Mouse (Mus musculus) kidney, postnatal 10 days (tissue): Measurements from ENCODE around the gene Elp6.

Experiments
- DNase-seq: peaks from one replicate; pipeline ENCODE4 v3.0.0; 2021; ENCODE audit warnings: mixed read lengths

The Elp6 gene

DNA sequence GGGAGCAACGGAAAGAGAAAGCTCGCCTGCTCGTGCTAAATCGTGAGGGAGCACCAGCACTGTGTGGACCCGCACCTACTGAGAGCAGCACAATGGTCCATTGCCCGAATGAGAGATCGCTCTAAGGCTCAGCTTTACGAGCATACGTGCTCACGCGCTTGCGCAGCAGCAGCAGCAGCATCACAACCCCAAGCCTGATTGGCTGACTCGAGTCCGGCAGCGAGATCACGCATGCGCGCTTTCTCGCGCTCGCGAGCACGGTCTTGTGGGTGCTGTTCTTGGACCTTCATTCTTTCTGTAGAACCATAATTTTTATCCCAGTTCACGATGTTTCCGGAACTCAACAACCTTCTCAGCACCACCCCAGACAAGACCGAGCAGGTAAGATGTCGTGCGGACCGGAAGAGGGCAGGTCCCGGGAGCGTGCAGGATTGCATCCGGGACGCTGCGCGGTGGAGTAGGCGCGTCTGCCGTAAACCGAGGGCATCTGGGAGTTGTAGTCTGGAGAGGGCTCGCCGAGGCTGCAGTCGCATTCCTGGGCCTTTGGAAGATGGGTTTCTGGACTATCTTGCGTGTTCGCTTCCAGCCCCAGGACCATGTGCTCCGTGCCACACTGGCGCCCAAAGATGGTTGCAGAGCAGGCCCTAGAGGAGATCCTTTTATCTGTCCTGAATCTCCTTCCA lies at the start of gene Elp6:
TSS of gene Elp6 (plus strand) at position 205 of the 683 bp plus-strand sequence.
- peak; percentile 93 for DNase-seq

DNA sequence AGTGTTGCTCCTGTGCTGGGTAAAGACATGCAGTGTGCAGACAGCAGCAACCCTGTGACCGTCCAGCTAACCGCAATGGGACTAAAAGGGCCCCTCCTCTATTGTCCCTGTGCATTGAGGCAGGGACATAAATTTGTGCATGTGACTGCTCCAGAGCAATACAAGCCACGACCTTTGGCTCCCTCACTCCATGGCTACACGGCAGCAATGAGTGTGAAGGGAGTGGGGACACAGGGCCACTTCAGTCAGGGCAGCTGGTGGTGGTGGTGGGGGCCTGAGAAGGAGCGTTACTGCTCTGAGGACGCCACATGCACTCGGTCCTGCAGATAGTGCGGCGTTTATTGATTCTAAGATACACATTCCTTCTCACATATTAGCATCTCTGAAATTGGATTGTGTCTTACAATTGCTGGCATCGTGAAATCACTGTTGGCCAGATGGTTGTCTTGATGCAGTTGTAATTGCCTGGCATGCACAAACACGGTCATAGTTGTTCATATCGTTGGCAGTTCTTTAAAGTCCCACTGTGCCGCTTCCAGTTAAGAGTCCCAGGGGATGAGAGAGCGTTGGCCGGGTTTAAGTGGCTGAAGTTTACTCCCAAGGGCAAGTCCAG lies 49.5 kb upstream of the Elp6 start:
- no peak for DNase-seq

DNA sequence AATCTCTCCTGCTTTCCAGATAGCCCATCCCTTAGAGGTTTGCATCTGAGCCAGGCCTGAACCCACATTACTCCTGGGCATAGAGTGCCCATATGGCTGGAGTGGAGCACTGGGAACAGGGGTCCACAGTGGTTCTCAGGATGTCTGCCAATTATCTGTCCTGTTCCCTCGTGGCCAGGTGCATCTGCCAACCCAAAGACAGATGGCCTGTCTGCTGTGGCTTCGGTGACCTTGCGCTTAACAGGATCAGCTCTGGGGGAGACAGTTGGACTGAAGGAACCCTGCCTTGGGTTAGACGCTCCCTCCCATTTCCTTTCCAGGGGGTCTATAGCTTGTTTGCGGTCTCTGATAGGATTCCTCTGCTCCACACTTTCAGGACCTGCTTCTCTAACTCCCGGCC lies 46.3 kb upstream of the Elp6 start:
- no peak for DNase-seq

DNA sequence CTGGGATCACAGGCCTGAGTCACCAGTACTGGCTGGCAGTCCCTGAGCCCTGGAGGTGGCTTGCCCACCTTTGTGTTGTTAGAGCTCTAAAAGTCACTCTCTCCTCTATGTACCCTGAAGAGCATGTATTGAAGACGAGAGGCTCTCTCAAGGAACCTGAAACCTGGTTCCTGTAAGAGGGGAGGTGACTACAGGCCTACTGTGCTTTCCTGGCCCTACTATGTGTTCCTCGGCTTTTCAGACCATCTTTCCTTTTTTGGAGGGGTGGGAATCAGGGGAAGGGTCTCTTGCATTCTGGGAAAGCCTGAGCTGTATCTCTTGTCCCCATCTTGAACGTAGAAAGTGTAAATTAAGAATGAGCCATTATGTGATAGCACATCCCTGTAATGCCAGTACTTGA lies 45.9 kb upstream of the Elp6 start:
- DNase-seq: no peak

DNA sequence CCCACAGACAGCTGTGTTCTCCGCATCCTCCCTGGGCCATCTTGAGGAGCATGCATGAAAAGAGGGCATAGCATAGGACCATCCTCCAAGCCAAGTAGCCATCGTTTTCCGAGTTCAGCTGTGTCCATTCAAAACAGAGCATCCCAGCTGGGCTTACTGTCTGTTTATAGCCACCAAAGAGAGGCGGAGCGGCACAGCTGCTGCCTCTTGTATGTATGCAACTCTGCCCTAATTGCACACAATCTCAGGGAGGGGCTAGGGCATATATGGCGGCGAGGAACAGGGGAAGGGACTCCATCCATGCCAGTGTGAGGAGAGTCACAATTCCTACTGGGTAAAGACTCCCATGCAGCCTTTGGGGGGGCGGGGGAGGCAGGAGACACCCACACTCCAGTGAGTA lies 41.8 kb upstream of the Elp6 start:
- no peak for DNase-seq

DNA sequence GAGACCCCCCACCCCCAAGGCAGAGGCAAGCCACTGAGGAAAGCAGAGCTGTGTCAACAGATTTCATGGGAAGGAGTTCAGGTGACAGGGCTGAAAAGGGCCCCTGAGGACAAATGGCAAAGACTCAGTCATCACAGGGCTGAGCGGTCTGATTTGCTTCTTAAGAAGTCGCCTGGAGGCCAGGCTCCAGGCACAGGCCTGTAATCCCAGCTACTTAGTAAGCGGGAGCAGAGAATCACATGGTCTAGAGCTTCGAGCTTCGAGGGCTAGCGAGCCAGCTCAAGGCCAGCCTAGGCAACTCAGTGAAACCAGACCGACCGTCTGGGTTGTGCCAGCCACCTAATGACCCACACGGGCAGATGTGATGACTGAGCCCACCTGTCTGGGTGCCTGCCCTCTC lies 40.0 kb upstream of the Elp6 start:
- no peak for DNase-seq

DNA sequence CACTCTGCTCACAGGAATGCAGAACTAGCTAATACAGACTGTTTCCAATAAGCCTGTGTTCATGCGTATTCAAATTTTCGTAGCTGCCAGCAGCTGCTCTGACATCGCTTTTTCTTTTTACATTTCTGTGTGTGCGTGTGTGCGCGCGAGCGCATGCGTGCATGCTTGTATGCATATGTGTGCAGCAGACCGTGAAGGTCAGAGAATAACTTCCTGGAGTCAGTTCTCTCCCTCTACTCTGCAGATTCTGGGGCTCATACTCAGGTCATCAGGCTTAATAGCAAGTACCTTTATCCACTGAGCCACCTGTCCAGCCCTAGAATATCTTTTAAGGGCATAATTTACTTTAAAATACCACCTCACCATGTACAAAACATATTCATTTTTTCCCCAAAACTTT lies 36.6 kb upstream of the Elp6 start:
- DNase-seq: no peak

DNA sequence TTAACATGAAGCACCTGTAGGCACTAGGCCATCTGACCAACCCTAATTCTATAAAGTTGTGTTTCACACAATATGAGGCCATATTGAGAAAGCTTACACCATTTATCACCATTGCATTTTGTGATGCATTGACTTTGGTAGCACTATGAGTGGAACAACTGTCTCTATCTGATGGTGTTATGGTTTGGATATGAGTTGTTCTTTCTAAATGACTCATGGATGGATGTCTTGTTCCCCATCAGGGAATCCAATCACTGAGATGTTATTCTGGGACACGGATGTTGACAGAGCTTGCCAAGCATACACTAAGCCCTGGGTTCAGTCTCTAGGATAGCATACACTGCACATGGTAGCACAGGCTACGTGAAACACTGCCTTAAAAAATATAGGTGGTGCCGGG lies 32.6 kb upstream of the Elp6 start:
- DNase-seq: no peak

DNA sequence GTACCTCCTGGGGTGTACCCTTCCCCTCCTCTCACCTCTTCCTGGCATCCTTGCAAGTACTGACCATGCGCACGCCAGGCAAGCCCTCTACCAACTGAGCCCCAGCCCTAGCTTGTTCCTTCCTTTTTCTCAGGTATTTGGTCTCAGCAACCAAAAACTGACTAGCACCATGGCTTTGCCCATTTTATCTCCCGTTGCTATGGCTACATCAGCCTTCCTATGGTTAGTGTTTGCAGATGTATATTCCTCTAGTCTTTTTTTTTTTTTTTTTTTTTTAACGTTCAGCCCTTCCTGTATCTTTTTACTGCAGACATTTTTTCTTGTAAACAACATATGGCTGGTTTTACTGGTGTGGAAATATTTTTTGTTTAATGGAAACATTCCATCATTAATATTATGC lies 31.5 kb upstream of the Elp6 start:
- DNase-seq: no peak

DNA sequence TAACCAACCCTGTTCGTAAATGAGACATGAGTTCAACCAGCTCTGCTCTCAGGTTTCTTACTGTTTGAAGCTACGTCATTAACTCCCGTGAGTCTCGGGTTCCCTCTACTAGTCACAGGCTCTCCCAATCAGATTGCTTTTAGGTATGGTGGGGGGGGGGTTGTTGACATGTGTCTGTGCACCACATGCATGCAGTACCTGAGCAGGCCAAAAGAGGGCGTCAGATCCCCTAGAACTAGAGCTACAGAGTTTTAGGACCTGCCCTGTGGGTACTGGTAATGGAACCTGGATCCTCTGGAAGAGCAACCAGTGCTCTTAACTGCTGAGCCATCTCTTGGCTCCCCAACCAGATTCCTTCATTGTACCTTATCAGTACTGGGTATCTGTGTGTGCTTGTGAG lies 29.1 kb upstream of the Elp6 start:
- no peak for DNase-seq

DNA sequence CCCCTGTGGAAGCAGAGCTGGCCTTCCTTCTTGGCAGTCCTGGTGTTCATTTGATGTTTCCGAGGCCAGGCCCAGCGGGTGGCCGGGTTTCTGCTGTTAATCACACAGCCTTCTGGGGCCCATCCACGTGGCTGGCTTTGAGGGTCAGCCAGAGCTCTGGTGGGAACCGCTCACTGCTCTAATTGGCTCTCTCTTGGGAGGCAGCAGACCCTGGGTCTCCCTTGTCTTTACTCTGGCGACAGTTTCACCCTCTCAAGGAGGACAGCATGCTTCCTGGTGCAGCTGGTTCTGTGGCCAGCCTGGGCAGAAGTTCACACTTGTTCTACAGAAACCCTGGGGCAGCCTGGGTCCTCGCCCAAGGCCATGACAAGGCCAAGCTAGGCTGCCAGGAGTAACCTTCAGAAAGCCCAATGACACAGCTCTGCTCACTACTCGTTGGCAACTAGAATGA lies 27.5 kb upstream of the Elp6 start:
- no peak for DNase-seq

DNA sequence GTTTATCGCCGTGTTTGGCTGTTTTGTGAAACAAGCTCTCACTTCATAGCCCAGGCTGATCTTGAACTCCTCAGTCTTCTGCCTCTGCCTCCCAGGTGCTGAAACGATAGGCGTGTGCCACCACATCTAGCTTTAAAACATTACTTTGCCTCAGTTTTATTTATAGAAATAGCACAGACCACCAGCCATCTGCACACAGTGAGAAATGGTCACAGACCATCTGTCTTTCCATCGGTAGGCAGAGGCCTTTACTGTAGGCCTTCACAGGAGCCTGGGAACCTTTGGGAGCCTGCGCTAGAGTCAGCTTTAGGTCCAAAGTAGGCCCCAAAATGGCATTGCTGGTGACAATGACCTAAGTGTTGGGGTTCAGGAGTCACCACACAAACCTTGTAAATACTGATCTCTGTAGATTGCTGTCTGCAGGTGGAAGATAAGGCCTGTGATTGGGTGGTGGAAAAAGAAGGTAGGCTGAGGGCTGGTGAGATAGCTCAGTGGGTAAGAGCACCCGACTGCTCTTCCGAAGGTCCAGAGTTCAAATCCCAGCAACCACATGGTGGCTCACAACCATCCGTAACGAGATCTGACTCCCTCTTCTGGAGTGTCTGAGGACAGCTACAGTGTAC lies 20.8 kb upstream of the Elp6 start:
- no peak for DNase-seq

DNA sequence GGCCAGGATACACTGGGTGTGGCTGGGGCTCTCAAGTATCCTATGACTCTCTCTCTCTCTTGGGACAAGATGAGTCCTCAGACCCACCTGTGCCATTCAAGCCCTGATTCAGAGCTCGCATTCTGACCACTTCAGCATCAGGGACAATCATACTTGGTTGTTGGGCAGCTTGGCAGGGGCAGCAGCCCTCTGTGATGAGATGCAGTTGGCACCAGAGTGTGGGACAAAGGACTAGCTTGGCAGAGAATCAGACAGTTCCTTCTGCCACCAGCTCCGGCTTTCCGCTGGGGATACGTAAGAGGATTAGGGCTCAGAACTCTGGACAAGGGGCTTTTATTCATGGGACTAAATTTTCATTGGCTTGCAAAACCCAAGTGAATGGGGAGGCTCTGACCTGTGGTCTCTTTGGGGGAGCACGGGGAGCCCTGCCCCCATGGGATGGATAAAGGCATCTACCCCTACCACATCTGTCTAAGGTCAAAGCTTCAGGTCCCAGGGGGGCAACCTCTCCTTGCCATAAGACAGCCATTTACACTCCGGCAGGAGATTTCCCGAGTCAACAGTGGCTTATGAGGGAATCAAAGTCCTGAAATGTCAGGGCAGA lies 17.6 kb upstream of the Elp6 start:
- no peak for DNase-seq

DNA sequence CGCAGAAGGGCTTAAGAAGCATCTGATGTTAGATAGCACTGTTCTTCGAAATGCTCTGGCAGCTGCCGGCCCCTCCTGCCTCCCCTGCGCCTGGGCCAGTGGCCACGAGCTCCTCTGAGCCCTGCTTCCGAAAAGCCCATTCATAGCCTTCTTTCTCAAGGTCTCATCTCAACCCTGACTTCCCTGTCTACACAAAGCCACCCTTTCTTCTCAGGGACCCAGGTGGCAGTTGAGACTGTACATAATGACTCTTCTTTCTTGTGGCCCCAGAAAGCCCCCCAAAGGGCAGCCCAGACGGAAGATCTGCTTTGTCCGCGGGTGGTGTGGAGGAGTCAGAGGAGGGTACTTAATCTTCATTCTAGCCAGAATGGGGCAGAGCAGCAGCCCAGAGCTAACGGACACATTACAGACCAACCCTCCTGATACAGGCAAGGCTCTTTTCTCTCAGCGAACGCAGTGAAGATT lies 11.7 kb upstream of the Elp6 start:
- no peak for DNase-seq

DNA sequence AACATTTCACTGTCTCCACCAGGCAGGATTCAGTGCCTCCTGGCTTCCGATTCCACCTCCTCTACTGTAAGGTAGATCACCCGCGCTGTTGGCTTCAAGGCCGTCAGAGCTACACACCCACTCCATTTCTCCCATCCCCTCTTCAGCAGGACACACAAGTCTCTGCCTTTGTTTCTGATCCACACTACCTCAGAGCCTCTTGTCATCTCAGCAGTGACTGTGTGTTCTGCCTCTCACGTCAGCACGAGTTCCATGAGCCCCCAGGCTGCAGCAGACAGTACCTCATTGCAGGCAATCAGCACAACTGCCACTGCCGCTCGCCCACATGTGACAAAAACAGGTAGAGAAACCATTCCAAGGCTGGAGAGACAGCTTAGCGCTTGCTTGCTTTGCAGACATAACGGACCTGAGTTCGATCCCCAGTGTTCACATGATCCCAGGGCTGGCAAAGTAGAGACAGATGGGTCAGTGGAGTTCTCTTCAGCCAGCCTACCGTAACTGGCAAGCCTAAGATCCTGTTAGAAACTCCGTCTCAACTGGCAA lies 11.0 kb upstream of the Elp6 start:
- no peak for DNase-seq

DNA sequence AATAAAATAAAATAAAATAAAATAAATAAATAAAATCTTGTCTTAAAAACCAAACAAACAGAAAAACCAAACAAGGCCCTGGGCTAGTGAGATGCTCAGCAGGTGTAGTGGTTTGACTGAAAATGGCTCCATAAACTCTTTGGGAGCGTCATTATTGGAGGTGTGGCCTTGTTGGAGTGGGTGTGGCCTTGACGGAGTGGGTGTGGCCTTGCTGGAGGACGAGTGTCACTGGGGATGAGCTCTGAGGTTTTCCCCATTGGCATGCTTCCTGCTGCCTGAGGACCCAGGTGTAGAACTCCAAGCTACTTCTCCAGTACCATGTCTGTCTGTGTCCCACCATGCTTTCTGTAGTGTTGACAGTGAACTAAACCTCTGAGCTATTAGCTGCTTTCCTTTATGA lies 10.2 kb upstream of the Elp6 start:
- DNase-seq: no peak

DNA sequence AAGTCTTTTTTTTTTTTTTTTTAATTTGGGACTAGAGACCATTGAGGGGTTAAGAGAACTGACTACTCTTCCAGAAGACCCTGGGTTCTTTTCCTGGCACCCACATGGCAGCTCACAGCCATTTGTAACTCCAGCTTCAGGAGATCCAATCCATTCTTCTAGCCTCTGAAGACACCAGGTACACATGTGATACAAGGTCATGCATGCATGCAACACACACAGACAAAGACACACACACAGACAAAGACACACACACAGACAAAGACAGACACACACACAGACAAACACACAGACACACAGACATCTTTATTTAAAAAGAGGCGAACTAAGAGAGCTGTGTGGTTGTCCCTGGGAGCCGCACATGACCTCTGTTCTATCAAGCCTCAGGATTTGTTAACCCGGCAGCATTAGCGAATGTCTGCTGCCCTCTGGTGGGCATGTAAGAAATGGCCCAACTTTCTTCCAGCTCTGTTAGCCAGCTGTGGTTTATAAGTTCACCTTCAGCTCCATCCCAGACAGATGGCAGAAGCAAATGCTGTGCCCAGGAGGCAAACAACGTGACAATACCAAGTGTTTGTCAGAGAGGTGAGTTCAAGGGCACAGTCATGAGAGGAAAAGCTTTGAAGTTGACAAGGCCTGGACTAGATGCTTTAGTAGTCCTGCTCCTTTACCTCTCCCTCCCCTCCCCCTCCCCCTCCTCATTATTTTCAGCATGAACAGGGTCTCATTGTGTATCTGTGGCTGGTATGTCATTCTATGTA lies 7.9 kb upstream of the Elp6 start:
- DNase-seq: peak; percentile 90

DNA sequence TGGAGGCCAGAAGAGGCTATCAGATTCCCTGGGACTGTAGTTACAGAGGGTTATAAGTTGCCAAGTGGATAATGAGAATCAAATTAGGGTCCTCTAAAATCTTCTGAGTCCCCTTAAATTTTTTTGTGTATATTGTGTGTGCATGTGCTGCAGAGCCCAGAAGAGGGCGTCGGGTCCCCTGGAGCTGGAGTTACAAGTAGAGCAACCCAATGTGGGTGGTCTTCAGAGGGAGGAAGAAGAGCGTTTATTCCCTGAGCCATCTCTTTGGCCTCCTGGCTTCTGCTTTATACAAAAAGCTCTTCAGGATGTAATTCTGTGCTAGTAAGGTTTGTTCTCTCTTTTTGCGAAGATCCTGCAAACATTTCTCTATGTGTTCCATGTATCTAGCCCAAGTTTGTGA lies 457 bp upstream of the Elp6 start:
- peak; percentile 36 for DNase-seq

DNA sequence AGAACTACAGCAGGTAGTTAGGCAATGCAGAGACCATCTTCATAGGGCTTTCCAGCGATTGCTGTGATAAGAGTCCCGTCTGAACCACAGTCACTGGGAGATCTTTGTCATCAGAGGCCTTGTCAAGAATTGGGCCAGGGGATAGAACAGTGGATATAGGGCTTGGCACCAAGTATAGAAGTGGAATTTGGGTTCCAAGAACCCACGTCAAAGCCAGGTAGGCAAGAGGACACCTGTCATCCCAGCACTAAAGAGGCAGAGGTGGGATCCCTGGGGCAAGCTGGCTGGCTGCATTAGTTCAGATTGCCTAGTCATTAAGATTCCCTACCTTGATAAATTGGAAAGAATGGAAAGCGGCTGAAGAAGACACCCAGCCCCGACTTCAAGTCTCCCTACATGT lies 1.4 kb downstream of the Elp6 start:
- no peak for DNase-seq

DNA sequence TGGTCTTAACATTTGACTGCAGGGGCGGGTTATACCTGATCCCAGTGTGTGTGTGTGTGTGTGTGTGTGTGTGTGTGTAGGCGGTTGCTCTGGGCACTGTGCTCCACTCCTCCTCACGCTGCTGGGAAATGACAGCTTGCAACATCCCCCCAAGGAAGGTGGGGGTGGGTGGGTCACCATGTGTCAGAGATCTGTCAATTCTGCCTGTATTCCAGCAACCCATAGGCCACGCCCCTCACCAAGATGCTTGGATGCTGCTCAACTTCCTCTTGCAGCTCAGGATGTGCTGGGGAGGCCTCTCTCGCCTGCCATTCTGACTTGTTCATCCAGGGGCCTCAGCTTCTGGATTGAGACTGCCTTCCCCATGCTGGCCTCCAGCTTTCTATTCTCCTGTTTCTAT lies 9.7 kb downstream of the Elp6 start:
- DNase-seq: no peak

DNA sequence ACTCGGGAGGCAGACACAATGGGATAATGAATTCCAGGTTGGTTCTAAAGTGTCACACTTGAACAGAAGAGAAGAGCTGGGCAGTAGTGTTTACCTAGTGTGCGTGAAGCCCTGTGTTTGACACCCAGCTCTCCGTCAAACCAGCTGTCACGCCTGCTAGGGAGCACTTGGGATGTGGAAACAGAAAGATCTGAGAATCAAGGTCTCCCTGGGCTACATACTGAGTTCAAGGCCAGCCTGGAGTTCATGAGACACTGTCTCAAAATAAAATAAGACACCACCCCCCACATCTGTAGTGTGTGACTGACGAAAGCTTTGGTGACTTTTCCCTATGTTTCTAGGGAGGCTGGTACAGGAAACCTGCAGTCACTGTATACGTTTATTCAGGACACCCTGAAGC lies 10.4 kb downstream of the Elp6 start:
- no peak for DNase-seq

DNA sequence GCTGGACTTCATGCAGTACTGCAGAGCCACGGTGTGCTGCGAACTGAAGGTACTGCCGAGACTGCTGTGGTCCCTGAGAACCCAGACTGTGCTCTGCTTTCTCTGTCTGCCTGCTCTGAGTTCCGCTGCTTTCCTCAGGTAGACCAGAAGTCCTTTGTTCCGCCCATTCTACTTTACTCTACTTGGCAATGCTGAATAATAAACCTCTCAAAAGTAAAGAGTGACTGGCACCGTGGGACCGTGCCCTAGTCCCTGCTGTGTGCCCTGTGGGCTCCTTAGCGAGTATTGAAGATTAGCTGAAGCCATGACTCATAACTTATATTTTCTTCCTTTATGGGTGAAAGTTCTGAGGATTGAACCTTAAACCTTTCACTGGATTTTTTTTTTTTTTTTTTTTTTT lies 10.9 kb downstream of the Elp6 start:
- no peak for DNase-seq

DNA sequence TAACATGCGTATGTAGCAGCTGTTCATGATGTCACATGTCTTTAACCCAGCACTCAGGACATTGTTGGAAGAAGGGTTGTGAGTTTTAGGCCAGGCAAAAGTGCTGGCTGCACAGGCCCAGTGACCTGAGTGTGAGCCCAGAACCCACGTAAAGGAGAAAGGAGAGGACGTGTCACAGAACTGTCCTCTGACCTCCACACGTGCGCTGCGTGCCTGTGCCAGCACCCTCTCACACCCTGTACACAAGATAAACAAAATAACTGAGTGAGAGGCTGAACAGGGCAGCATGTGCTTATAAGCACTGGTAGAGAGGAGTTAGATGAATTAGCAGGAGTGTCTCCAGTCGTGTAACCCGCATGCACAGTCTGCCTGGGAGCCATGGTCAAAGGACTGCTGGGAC lies 11.5 kb downstream of the Elp6 start:
- no peak for DNase-seq
